Mouse (Mus musculus): ENCODE data around the gene Ism2. TPM values are rescaled to one million over a fixed set of nuclear protein-coding genes. Genes with fewer than 3 reads are reported as not detected.

Gene Ism2
- polyA plus RNA-seq, 1 experiment from 2014 or later, result 0.75 TPM

DNA sequence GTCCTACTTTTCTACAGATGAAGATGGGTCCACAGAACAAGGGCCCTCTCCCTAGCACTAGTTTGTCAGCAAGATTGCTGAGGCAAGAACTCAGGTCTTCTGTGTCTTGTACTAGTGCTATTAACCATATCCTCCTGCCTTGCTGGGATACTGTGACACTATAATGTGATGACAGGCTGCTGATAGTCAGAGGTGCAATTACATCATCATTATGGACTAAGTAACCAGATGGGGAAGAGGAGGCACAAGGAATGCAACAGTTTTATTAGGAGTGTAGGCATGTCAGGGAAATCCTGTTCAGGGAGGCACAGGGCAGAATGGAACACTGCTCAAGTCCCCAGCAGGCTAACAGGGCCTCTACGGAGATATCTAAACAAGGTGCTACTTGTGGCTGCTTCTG, 60.9 kb downstream of the Ism2 start, which contains the start of gene Noxred1:
TSS of gene Noxred1 (minus strand) at position 101 of the 400 bp plus-strand sequence.
- WGBS, result 100% methylated on average over 1 of the region's 1 CpGs

DNA sequence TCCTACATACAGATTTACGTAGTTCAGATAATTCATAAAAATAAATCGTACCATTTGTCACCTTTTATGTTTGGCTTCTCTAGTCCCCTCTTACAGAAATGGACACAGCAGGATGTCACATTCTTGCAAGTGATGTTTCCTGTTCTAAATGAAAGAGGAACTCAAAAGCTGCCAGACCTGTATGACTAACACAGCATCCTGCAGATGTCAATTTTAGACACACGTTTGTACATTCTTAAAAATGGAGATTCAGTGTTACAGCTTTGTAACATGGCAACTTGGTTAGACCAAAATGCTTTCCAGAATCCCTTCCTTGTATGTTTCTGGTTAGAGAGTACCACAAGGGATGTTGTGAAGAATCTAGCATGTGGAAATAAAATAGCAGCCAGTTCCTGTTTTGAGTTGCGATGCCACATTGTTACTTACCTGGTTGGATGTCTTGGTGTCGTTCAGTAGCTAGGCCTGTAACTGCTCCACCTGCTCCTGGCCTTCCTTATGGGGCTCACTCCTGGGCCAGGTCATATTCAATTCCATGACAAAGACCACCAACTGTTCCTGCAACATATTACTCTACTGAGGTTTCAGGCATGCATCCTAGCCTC, 62.5 kb downstream of the Ism2 start:
- Histone ChIP-seq H3K4me2 (ENCODE audit: low read length) (no peak overlapping the region), H3K27ac (replicated peaks; ENCODE audit: low read depth, low read length) (no peak overlapping the region), H3K4me1 (ENCODE audit: control insufficient read depth, insufficient read depth, low read length) (no peaks in the 10 kb centered on the region), H3K36me3 (ENCODE audit: control insufficient read depth, insufficient read depth, low read length) (peaks cover 42% of the 10 kb centered on the region), H3K9ac (replicated peaks; ENCODE audit: low read length) (no peak overlapping the region), H3K4me3 (replicated peaks; ENCODE audit: low read depth, low read length) (no peak overlapping the region), H3K27me3 (ENCODE audit: control insufficient read depth, insufficient read depth, low read length) (no peaks in the 10 kb centered on the region), H3K9me3 (ENCODE audit: control insufficient read depth, low read length) (no peaks in the 10 kb centered on the region)
- WGBS, result 90% methylated on average over 5 of the region's 5 CpGs
- ATAC-seq (ENCODE audit: low FRiP score, low TSS enrichment), result no peak
- DNase-seq, result no peak

More for the DNA sequence above, 60.9 kb downstream of the Ism2 start, which contains the start of gene Noxred1:
- Histone ChIP-seq H3K36me3 (ENCODE audit: control insufficient read depth, insufficient read depth, low read length) (peaks cover 55% of the 10 kb centered on the region), H3K9me3 (ENCODE audit: control insufficient read depth, low read length) (no peaks in the 10 kb centered on the region), H3K9ac (replicated peaks; ENCODE audit: low read length) (no peak within 1 kb of the TSS), H3K4me1 (ENCODE audit: control insufficient read depth, insufficient read depth, low read length) (no peaks in the 10 kb centered on the region), H3K27ac (replicated peaks; ENCODE audit: low read depth, low read length) (no peak within 1 kb of the TSS), H3K4me3 (replicated peaks; ENCODE audit: low read depth, low read length) (no peak within 1 kb of the TSS), H3K4me2 (ENCODE audit: low read length) (no peak within 1 kb of the TSS), H3K27me3 (ENCODE audit: control insufficient read depth, insufficient read depth, low read length) (no peaks in the 10 kb centered on the region)
- DNase-seq (no peak), ATAC-seq (ENCODE audit: low FRiP score, low TSS enrichment) (no peak)

DNA sequence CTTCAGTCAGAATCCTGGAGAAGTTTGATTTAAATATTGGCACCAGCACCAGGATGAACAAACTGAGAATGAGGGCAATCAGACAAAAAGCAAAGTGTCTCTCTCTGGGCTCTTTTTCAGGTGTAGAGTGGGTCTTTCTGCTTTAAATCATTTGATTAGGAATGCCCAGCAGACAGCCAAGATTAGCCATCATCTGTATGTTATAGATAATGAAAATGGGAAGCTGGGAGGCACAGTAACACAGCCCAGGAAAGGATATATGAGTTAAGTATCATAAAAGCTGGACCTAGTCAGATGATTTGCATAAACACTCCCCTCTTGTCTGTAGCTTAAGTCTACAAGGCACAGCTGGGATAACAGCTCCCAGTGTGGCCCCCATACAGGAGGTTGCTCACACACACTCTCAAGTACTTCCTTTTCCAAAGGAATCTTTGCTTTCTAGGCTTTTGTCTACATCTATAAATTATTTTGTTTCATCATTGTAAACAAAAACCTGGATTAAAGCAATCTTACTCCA, 69.1 kb downstream of the Ism2 start:
- Histone ChIP-seq H3K27ac (replicated peaks; ENCODE audit: low read depth, low read length) (no peak overlapping the region), H3K27me3 (ENCODE audit: control insufficient read depth, insufficient read depth, low read length) (no peaks in the 10 kb centered on the region), H3K36me3 (ENCODE audit: control insufficient read depth, insufficient read depth, low read length) (no peaks in the 10 kb centered on the region), H3K4me2 (ENCODE audit: low read length) (no peak overlapping the region), H3K9ac (replicated peaks; ENCODE audit: low read length) (no peak overlapping the region), H3K4me3 (replicated peaks; ENCODE audit: low read depth, low read length) (no peak overlapping the region), H3K4me1 (ENCODE audit: control insufficient read depth, insufficient read depth, low read length) (no peaks in the 10 kb centered on the region), H3K9me3 (ENCODE audit: control insufficient read depth, low read length) (no peaks in the 10 kb centered on the region; the same call in 1 of the 2 replicates)
- no peak for DNase-seq
- ATAC-seq (ENCODE audit: low FRiP score, low TSS enrichment), result no peak

DNA sequence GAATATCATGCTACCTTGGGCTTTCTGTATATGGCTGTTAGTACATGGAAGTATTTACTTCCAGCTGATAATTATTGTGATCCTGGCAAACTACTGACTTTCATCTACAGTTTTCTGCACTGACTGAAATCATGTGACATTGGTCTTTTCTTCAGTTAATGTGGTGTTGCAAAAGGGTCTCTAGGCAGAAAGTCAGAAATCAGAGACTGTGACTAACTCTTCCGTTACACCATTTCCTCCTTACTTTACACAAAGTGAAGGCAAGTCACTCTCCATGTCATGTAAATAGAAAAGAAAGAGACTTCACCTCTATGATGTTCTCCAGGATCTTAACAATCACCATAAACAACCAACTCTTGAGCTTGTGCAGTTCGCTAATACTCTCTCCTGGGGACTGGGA, 69.9 kb downstream of the Ism2 start:
- no peak overlapping the region for H3K4me2 ChIP-seq (ENCODE audit: low read length)
- no peaks in the 10 kb centered on the region for H3K27me3 ChIP-seq (ENCODE audit: control insufficient read depth, insufficient read depth, low read length)
- ATAC-seq (ENCODE audit: low FRiP score, low TSS enrichment) (no peak), DNase-seq (no peak)
- no peaks in the 10 kb centered on the region; the same call in 1 of the 2 replicates for H3K9me3 ChIP-seq (ENCODE audit: control insufficient read depth, low read length)
- H3K36me3 ChIP-seq (ENCODE audit: control insufficient read depth, insufficient read depth, low read length), result no peaks in the 10 kb centered on the region
- 90% methylated on average over 2 of the region's 2 CpGs for WGBS
- H3K4me1 ChIP-seq (ENCODE audit: control insufficient read depth, insufficient read depth, low read length), result no peaks in the 10 kb centered on the region
- no peak overlapping the region for H3K4me3 ChIP-seq (replicated peaks; ENCODE audit: low read depth, low read length)
- H3K27ac ChIP-seq (replicated peaks; ENCODE audit: low read depth, low read length), result no peak overlapping the region
- H3K9ac ChIP-seq (replicated peaks; ENCODE audit: low read length), result no peak overlapping the region

Small RNA genes within 50 kb of the gene (microRNA-seq; reads per million reads assigned to microRNA genes)
- gene Gm47293, result not detected

Other genes starting within 250 kb of the Ism2 start
- 3.8 and 5.1 TPM in 2 replicates for gene Ngb, start 197.2 kb downstream of the Ism2 start, polyA plus RNA-seq (2014; fragmentation: Nextera tagmentation; extraction: Ambion mirVana)
- gene Gstz1, start 152.5 kb downstream of the Ism2 start, polyA plus RNA-seq (2014; fragmentation: Nextera tagmentation; extraction: Ambion mirVana), result 29.9 and 30.8 TPM in 2 replicates
- 12.2 and 16.6 TPM in 2 replicates for gene Pomt2, start 151.7 kb downstream of the Ism2 start, polyA plus RNA-seq (2014; fragmentation: Nextera tagmentation; extraction: Ambion mirVana)
- 1.2 and 2.6 TPM in 2 replicates for gene Samd15, start 100.0 kb downstream of the Ism2 start, polyA plus RNA-seq (2014; fragmentation: Nextera tagmentation; extraction: Ambion mirVana)
- 6.5 and 6.9 TPM in 2 replicates for gene Tmed8, start 99.3 kb downstream of the Ism2 start, polyA plus RNA-seq (2014; fragmentation: Nextera tagmentation; extraction: Ambion mirVana)
- gene Noxred1, start 61.0 kb downstream of the Ism2 start, polyA plus RNA-seq (2014; fragmentation: Nextera tagmentation; extraction: Ambion mirVana), result 0.81 and 1.0 TPM in 2 replicates
- 60.6 and 70.1 TPM in 2 replicates for gene Vipas39, start 33.4 kb downstream of the Ism2 start, polyA plus RNA-seq (2014; fragmentation: Nextera tagmentation; extraction: Ambion mirVana)
- 176 and 180 TPM in 2 replicates for gene Ahsa1, start 33.2 kb downstream of the Ism2 start, polyA plus RNA-seq (2014; fragmentation: Nextera tagmentation; extraction: Ambion mirVana)
- gene Sptlc2, start 88.7 kb upstream of the Ism2 start, polyA plus RNA-seq (2014; fragmentation: Nextera tagmentation; extraction: Ambion mirVana), result 58.0 and 69.0 TPM in 2 replicates
- 228 and 258 TPM in 2 replicates for gene Slirp, start 144.2 kb upstream of the Ism2 start, polyA plus RNA-seq (2014; fragmentation: Nextera tagmentation; extraction: Ambion mirVana)
- 35.0 and 42.9 TPM in 2 replicates for gene Alkbh1, start 144.3 kb upstream of the Ism2 start, polyA plus RNA-seq (2014; fragmentation: Nextera tagmentation; extraction: Ambion mirVana)
- 108 and 121 TPM in 2 replicates for gene Snw1, start 172.6 kb upstream of the Ism2 start, polyA plus RNA-seq (2014; fragmentation: Nextera tagmentation; extraction: Ambion mirVana)
- gene Gm5788, start 195.0 kb upstream of the Ism2 start, polyA plus RNA-seq (2014; fragmentation: Nextera tagmentation; extraction: Ambion mirVana), result not detected in 2 replicates
- gene Gm8300, start 214.6 kb upstream of the Ism2 start, polyA plus RNA-seq (2014; fragmentation: Nextera tagmentation; extraction: Ambion mirVana), result not detected in 2 replicates